Mouse (Mus musculus) midbrain, embryonic 14.5 days (tissue): ENCODE data around the gene Proser3. TPM values are rescaled to one million over a fixed set of nuclear protein-coding genes. Genes with fewer than 3 reads are reported as not detected.

Source experiments
- ATAC-seq: fragments of 200-750 bp; cut with Nextera tagmentation; 2 replicates; pipeline ENCODE4 v1.8.0; 2017; ENCODE audit warnings: moderate number of reproducible peaks, moderate library complexity; ENCODE audit not compliant: low FRiP score, low TSS enrichment
- DNase-seq: peaks from one replicate; pipeline ENCODE4 v3.0.0-alpha.2; 2015
- H3K27ac ChIP-seq: fragments of 300-500 bp; sonication (generic); replicated peaks from 2 replicates; pipeline ENCODE4 v1.5.1; 2014; ENCODE audit warnings: mild to moderate bottlenecking, low read depth, low read length, moderate library complexity
- H3K27me3 ChIP-seq: fragments of 300-500 bp; sonication (generic); 2 replicates; pipeline ENCODE4 v1.6.1; 2014; ENCODE audit warnings: low read length, control low read depth, mixed read lengths; ENCODE audit not compliant: control insufficient read depth, insufficient read depth
- H3K36me3 ChIP-seq: fragments of 300-500 bp; sonication (generic); 2 replicates; pipeline ENCODE4 v1.6.1; 2014; ENCODE audit warnings: low read length, control low read depth; ENCODE audit not compliant: control insufficient read depth, insufficient read depth
- H3K4me1 ChIP-seq: fragments of 300-500 bp; sonication (generic); 2 replicates; pipeline ENCODE4 v1.6.1; 2014; ENCODE audit warnings: mild to moderate bottlenecking, antibody characterized with exemption, low read length, control low read depth; ENCODE audit not compliant: control insufficient read depth, insufficient read depth
- H3K4me2 ChIP-seq: fragments of 300-500 bp; sonication (generic); 2 replicates; pipeline ENCODE4 v1.6.1; 2014; ENCODE audit warnings: mild to moderate bottlenecking, low read length, moderate library complexity
- H3K4me3 ChIP-seq: fragments of 300-500 bp; sonication (generic); replicated peaks from 2 replicates; pipeline ENCODE4 v1.5.1; 2014; ENCODE audit warnings: low read depth, low read length
- H3K9ac ChIP-seq: fragments of 300-500 bp; sonication (generic); replicated peaks from 2 replicates; pipeline ENCODE4 v1.6.1; 2014; ENCODE audit warnings: mild to moderate bottlenecking, low read length, moderate library complexity
- H3K9me3 ChIP-seq: fragments of 300-500 bp; sonication (generic); 2 replicates; pipeline ENCODE4 v1.6.1; 2016; ENCODE audit warnings: low read length, control low read depth, mixed read lengths; ENCODE audit not compliant: control insufficient read depth
- WGBS: fragments of 180-500 bp; shearing (Covaris S2); extraction: QIAGEN DNeasy Blood & Tissue Kit; methylation state at CpG from one replicate; pipeline ENCODE4 v1.1.7; 2014; 5-methylcytosine and 5-hydroxymethylcytosine counted together
- polyA plus RNA-seq: library from polyadenylated mRNA; unstranded; fragments of >200 nt; fragmentation: Nextera tagmentation; extraction: Ambion mirVana; gene quantifications from 2 replicates; pipeline ENCODE4 v1.2.1, GENCODE M21; 2014

Proser3 gene
- polyA plus RNA-seq, result 7.4 and 10.9 TPM in 2 replicates

- peaks cover 40% of the 10 kb centered on the region for H3K36me3 ChIP-seq
- peak; percentile 98 for DNase-seq
- ATAC-seq, result peak; percentile 93
- no peaks in the 10 kb centered on the region for H3K27me3 ChIP-seq
- H3K4me3 ChIP-seq, result peak within 1 kb of the TSS; percentile 52
- peaks cover 10% of the 10 kb centered on the region for H3K4me1 ChIP-seq
- peak within 1 kb of the TSS; percentile 74 for H3K4me2 ChIP-seq
- WGBS, result under 1% methylated on average over 44 of the region's 44 CpGs
- peak within 1 kb of the TSS; percentile 27; the same call in 1 of the 2 replicates for H3K9ac ChIP-seq
- no peaks in the 10 kb centered on the region for H3K9me3 ChIP-seq
- peak within 1 kb of the TSS; percentile 84 for H3K27ac ChIP-seq
These were observed at the start of gene Proser3, which contains the start of gene Hspb6 for GRCm38 (mm10) chr7:30552102-30553020. Proser3 (minus strand) TSS chr7:30552299. Hspb6 (plus strand) TSS chr7:30552178.

- Histone ChIP-seq H3K9ac (no peak overlapping the region), H3K36me3 (no peaks in the 10 kb centered on the region), H3K4me1 (0 out of 2 replicates have a peak, but pooled peaks cover 3% of the 10 kb centered on the region), H3K4me3 (no peak overlapping the region), H3K27me3 (no peaks in the 10 kb centered on the region), H3K27ac (no peak overlapping the region), H3K9me3 (no peaks in the 10 kb centered on the region), H3K4me2 (no peak overlapping the region; the same call in 1 of the 2 replicates)
- ATAC-seq (no peak), DNase-seq (no peak)
- 79% methylated on average over 7 of the region's 7 CpGs for WGBS
These were observed 48.6 kb upstream of the Proser3 start for GRCm38 (mm10) chr7:30600651-30601050.

- Histone ChIP-seq H3K4me3 (no peak overlapping the region), H3K4me1 (0 out of 2 replicates have a peak, but pooled peaks cover 3% of the 10 kb centered on the region), H3K36me3 (no peaks in the 10 kb centered on the region), H3K27me3 (no peaks in the 10 kb centered on the region), H3K9ac (no peak overlapping the region), H3K27ac (no peak overlapping the region), H3K4me2 (peak overlapping the region; percentile 42), H3K9me3 (no peaks in the 10 kb centered on the region)
- WGBS, result under 1% methylated on average over 16 of the region's 16 CpGs
- peak; percentile 97 for ATAC-seq
- peak; percentile 96 for DNase-seq
These were observed 47.8 kb upstream of the Proser3 start for GRCm38 (mm10) chr7:30599933-30600353.

GRCm38 (mm10) chr7:30598786-30599185, 46.7 kb upstream of the Proser3 start, which contains the start of gene Zbtb32:
Zbtb32 (minus strand) TSS chr7:30598909.
- H3K27ac ChIP-seq, result no peak within 1 kb of the TSS
- no peaks in the 10 kb centered on the region for H3K36me3 ChIP-seq
- no peaks in the 10 kb centered on the region for H3K9me3 ChIP-seq
- ATAC-seq, result no peak
- WGBS, result 93% methylated on average over 12 of the region's 12 CpGs
- H3K27me3 ChIP-seq, result no peaks in the 10 kb centered on the region
- DNase-seq, result no peak
- H3K4me3 ChIP-seq, result no peak within 1 kb of the TSS
- H3K9ac ChIP-seq, result no peak within 1 kb of the TSS
- H3K4me2 ChIP-seq, result peak within 1 kb of the TSS; percentile 42
- 0 out of 2 replicates have a peak, but pooled peaks cover 3% of the 10 kb centered on the region for H3K4me1 ChIP-seq

GRCm38 (mm10) chr7:30596811-30597210, 44.7 kb upstream of the Proser3 start:
- H3K27ac ChIP-seq, result no peak overlapping the region
- DNase-seq (no peak), ATAC-seq (no peak)
- 0 out of 2 replicates have a peak, but pooled peaks cover 3% of the 10 kb centered on the region for H3K4me1 ChIP-seq
- no peak overlapping the region for H3K4me3 ChIP-seq
- 80% methylated on average over 5 of the region's 5 CpGs for WGBS
- no peaks in the 10 kb centered on the region for H3K36me3 ChIP-seq
- H3K4me2 ChIP-seq, result no peak overlapping the region
- H3K9me3 ChIP-seq, result no peaks in the 10 kb centered on the region
- H3K9ac ChIP-seq, result no peak overlapping the region
- no peaks in the 10 kb centered on the region for H3K27me3 ChIP-seq

GRCm38 (mm10) chr7:30596093-30596492, 44.0 kb upstream of the Proser3 start:
- Histone ChIP-seq H3K27ac (no peak overlapping the region), H3K4me1 (0 out of 2 replicates have a peak, but pooled peaks cover 3% of the 10 kb centered on the region), H3K4me3 (no peak overlapping the region), H3K4me2 (no peak overlapping the region), H3K27me3 (no peaks in the 10 kb centered on the region), H3K9me3 (no peaks in the 10 kb centered on the region), H3K36me3 (no peaks in the 10 kb centered on the region), H3K9ac (no peak overlapping the region)
- DNase-seq, result no peak
- ATAC-seq, result no peak
- 83% methylated on average over 5 of the region's 5 CpGs for WGBS

- Histone ChIP-seq H3K36me3 (no peaks in the 10 kb centered on the region), H3K9ac (no peak overlapping the region), H3K27ac (no peak overlapping the region), H3K27me3 (no peaks in the 10 kb centered on the region), H3K9me3 (no peaks in the 10 kb centered on the region), H3K4me1 (0 out of 2 replicates have a peak, but pooled peaks cover 2% of the 10 kb centered on the region), H3K4me2 (no peak overlapping the region), H3K4me3 (no peak overlapping the region)
- no peak for DNase-seq
- 58% methylated on average over 4 of the region's 4 CpGs for WGBS
- no peak for ATAC-seq
These were observed 42.5 kb upstream of the Proser3 start for GRCm38 (mm10) chr7:30594510-30595024.

- ATAC-seq (no peak), DNase-seq (no peak)
- H3K9ac ChIP-seq, result no peak overlapping the region
These were observed 41.7 kb upstream of the Proser3 start for GRCm38 (mm10) chr7:30593579-30594509.

More at GRCm38 (mm10) chr7:30593579-30594509, 41.7 kb upstream of the Proser3 start:
- no peaks in the 10 kb centered on the region for H3K4me1 ChIP-seq
- no peak overlapping the region for H3K4me3 ChIP-seq
- no peak overlapping the region for H3K4me2 ChIP-seq
- no peaks in the 10 kb centered on the region for H3K36me3 ChIP-seq
- H3K27ac ChIP-seq, result no peak overlapping the region
- WGBS, result 72% methylated on average over 10 of the region's 10 CpGs
- H3K9me3 ChIP-seq, result no peaks in the 10 kb centered on the region
- no peaks in the 10 kb centered on the region for H3K27me3 ChIP-seq
